Mouse (Mus musculus) lung, adult 2 months (tissue): Measurements from ENCODE around the gene Apln.

ENCODE experiments used
- CTCF ChIP-seq: fragments of 200-500 bp; IDR thresholded peaks from 2 replicates; pipeline ENCODE4 v1.5.1; 2011; ENCODE audit warnings: mild to moderate bottlenecking, low read length, control low read depth; ENCODE audit not compliant: insufficient read depth
- POLR2A ChIP-seq: fragments of 200-500 bp; IDR thresholded peaks from 2 replicates; pipeline ENCODE4 v1.6.1; 2011; ENCODE audit warnings: low read depth, mild to moderate bottlenecking, control low read depth, low read length, borderline replicate concordance; ENCODE audit errors: extremely low read depth

DNA sequence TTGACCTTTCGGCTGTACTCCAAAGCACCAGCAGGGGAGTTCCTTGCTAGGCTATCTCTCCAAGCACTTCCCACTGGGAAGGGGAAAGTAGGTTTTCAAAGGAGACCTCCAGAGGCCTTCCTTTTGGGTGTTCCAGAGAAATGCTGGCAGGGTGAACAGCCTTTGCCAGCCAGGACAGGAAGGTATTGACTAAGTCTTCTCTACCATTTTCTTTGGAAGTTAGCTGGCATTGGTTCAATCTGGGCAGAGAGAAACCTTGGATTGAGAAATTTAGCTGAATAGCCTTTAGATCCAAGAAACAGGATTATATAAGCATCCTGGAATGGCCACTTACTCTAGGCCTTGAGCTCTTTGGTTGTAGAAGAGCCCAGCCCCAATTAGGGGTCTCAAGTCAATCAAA is 11.8 kb downstream of the Apln start:
- TF ChIP-seq POLR2A (no peak), CTCF (no peak)
